Mouse (Mus musculus) monocyte, adult 59 days (primary cell): ENCODE data around the gene Rock2. TPM values are rescaled to one million over a fixed set of nuclear protein-coding genes. Genes with fewer than 3 reads are reported as not detected.

Experiments used
- total RNA-seq, 2 experiments: library from RNA; stranded (reverse); gene quantifications; one replicate each; pipeline ENCODE4 v1.2.4; 2023

Rock2 gene
- total RNA-seq = 10 to 100 TPM; 58.3 TPM

DNA sequence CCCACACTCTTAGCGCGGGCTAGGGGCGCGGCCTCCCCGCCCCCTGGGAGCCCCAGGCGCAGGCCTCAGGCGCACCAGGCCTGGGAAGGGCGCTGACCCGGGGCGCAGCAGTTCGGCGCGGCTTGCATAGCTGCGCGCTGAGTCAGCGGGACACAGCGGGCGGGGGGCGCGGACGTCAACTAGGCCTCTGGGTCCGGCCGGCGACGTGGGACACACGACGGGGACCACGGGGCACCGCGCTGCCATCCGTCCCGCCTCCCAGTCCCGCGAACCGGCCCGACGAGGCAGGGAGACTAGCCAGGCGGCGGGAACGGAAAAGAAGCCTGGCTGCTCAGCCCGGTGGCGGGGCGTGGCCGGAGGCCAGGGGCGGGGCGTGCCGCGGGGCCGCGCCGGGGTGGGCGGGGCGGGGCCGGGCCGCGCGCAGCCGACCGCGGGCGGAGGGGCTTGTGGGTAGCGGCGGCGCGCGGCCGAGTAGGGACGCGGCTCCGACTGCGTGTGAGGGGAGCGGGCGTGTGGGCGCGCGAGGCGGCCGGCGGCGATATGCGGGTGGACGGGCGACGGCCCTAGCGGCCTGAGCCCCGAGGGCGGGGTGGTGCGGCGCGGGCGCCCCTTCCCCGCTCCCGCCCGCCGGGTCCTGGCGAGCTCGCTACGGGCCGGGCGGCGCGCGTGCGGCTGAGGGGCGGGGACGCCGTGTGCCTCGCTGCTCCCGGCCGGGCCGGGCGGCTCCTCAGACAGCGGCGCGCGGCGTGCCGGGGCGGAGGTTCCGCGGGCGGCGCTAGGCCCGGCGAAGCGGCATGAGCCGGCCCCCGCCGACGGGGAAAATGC, at the start of gene Rock2:
Rock2 (plus strand) TSS at position 500 of the 825 bp plus-strand sequence.

GRCm38 (mm10) chr12:16999739-17000497, 105.2 kb downstream of the Rock2 start, which contains the start of gene Pqlc3:
Gene Pqlc3 (minus strand): TSS chr12:17000408.

GRCm38 (mm10) chr12:17011100-17011870, 116.6 kb downstream of the Rock2 start, which contains the start of gene 2410004P03Rik:
Gene 2410004P03Rik (minus strand): TSS chr12:17011727.

Other genes with a start within 250 kb of the Rock2 start
- gene Ntsr2, start 241.5 kb upstream of the Rock2 start, total RNA-seq = not detected
- gene Greb1, start 94.0 kb upstream of the Rock2 start, total RNA-seq = under 1 TPM in 1 of 2 experiments, not detected in 1; 0.79 TPM
- gene E2f6, start 83.9 kb upstream of the Rock2 start, total RNA-seq = 1 to 10 TPM; 7.9 to 8.4 TPM
- gene Pqlc3, start 105.5 kb downstream of the Rock2 start, total RNA-seq = 10 to 100 TPM; 54.4 to 67.5 TPM
- 1 to 10 TPM in 1 of 2 experiments, under 1 TPM in 1; 0.46 to 1.4 TPM for gene 2410004P03Rik, start 116.8 kb downstream of the Rock2 start, total RNA-seq